Mouse (Mus musculus) neural tube, embryonic 13.5 days (tissue): ENCODE measurements around the gene Dcaf1. TPM values are rescaled to one million over a fixed set of nuclear protein-coding genes. Genes with fewer than 3 reads are reported as not detected.

Source experiments
- ATAC-seq: fragments of 200-750 bp; cut with Nextera tagmentation; 2 replicates; pipeline ENCODE4 v1.8.0; 2017; ENCODE audit warnings: low read depth, mild to moderate bottlenecking, moderate TSS enrichment, moderate library complexity
- H3K27ac ChIP-seq: fragments of 300-500 bp; sonication (generic); replicated peaks from 2 replicates; pipeline ENCODE4 v1.5.1; 2015; ENCODE audit warnings: moderate library complexity, mild to moderate bottlenecking, inconsistent platforms
- H3K27me3 ChIP-seq: fragments of 300-500 bp; sonication (generic); 2 replicates; pipeline ENCODE4 v1.6.1; 2015; ENCODE audit warnings: mild to moderate bottlenecking, inconsistent platforms
- H3K36me3 ChIP-seq: fragments of 300-500 bp; sonication (generic); 2 replicates; pipeline ENCODE4 v1.6.1; 2015; ENCODE audit warnings: mild to moderate bottlenecking, inconsistent platforms
- H3K4me1 ChIP-seq: fragments of 300-500 bp; sonication (generic); replicated peaks from 2 replicates; pipeline ENCODE4 v1.6.1; 2015; ENCODE audit warnings: inconsistent platforms
- H3K4me2 ChIP-seq: fragments of 300-500 bp; sonication (generic); 2 replicates; pipeline ENCODE4 v1.6.1; 2015; ENCODE audit warnings: inconsistent platforms, mild to moderate bottlenecking, moderate library complexity
- H3K4me3 ChIP-seq: fragments of 300-500 bp; sonication (generic); 2 replicates; pipeline ENCODE4 v1.5.1; 2015; ENCODE audit warnings: mild to moderate bottlenecking, inconsistent platforms
- H3K9ac ChIP-seq: fragments of 300-500 bp; sonication (generic); 2 replicates; pipeline ENCODE4 v1.6.1; 2015; ENCODE audit warnings: moderate library complexity, mild to moderate bottlenecking, inconsistent platforms
- H3K9me3 ChIP-seq: fragments of 300-500 bp; sonication (generic); 2 replicates; pipeline ENCODE4 v1.6.1; 2016; ENCODE audit warnings: inconsistent platforms
- WGBS: fragments of 180-500 bp; shearing (Covaris S2); methylation state at CpG from one replicate; pipeline ENCODE4 v1.1.7; 2015; 5-methylcytosine and 5-hydroxymethylcytosine counted together
- polyA plus RNA-seq: library from polyadenylated mRNA; unstranded; fragments of >200 nt; fragmentation: Nextera tagmentation; extraction: Ambion mirVana; gene quantifications from 2 replicates; pipeline ENCODE4 v1.2.1, GENCODE M21; 2015

Gene Dcaf1
- polyA plus RNA-seq, 1 experiment from 2014 or later, result 19.0 TPM

- no peaks in the 10 kb centered on the region for H3K36me3 ChIP-seq
- H3K27me3 ChIP-seq, result no peaks in the 10 kb centered on the region
- no peak overlapping the region for H3K4me3 ChIP-seq
- H3K9ac ChIP-seq, result no peak overlapping the region
- 74% methylated on average over 4 of the region's 4 CpGs for WGBS
- peaks cover 9% of the 10 kb centered on the region for H3K9me3 ChIP-seq
- H3K4me2 ChIP-seq, result no peak overlapping the region
- H3K27ac ChIP-seq, result no peak overlapping the region
- ATAC-seq, result no peak
- no peaks in the 10 kb centered on the region for H3K4me1 ChIP-seq
These were observed 15.2 kb upstream of the Dcaf1 start for GRCm38 (mm10) chr9:106806503-106806902.

GRCm38 (mm10) chr9:106818191-106818590, 3.5 kb upstream of the Dcaf1 start:
- Histone ChIP-seq H3K9me3 (no peaks in the 10 kb centered on the region), H3K4me1 (peaks cover 8% of the 10 kb centered on the region), H3K9ac (no peak overlapping the region), H3K27ac (no peak overlapping the region), H3K4me3 (no peak overlapping the region), H3K36me3 (no peaks in the 10 kb centered on the region), H3K4me2 (no peak overlapping the region), H3K27me3 (no peaks in the 10 kb centered on the region)
- 81% methylated on average over 6 of the region's 6 CpGs for WGBS
- no peak for ATAC-seq

DNA sequence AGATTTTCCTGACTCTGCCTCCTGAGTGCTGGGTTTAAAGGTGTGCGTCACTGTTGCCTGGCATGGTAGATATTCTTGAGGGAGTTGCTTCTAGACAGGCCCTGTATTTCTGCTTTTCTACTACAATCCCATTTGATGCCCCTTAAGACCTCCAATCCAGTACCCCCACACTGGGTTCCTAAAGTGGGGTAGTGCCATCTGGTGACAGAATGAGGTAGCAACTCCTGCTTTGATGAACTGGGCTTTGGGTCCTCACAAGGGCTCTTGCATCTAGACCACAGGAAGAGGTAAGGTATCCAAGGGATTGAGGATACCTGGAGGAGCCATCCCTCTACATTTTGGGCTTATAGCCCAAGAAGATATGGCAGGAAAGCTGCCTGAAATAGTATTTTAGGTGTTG, 2.5 kb upstream of the Dcaf1 start:
- no peaks in the 10 kb centered on the region for H3K27me3 ChIP-seq
- H3K36me3 ChIP-seq, result no peaks in the 10 kb centered on the region
- no peaks in the 10 kb centered on the region for H3K9me3 ChIP-seq
- no peak for ATAC-seq
- WGBS, result 89% methylated on average over 1 of the region's 1 CpGs
- peaks cover 12% of the 10 kb centered on the region for H3K4me1 ChIP-seq
- no peak overlapping the region for H3K27ac ChIP-seq
- no peak overlapping the region for H3K4me3 ChIP-seq
- no peak overlapping the region for H3K9ac ChIP-seq
- no peak overlapping the region for H3K4me2 ChIP-seq

GRCm38 (mm10) chr9:106821050-106821617, 540 bp upstream of the Dcaf1 start:
- no peak for ATAC-seq
- peak overlapping the region; percentile 87 for H3K9ac ChIP-seq

GRCm38 (mm10) chr9:106822381-106823104, 869 bp downstream of the Dcaf1 start:
- ATAC-seq, result peak; percentile 73; the same call in 1 of the 2 replicates
- H3K4me3 ChIP-seq, result peak overlapping the region; percentile 89
- peak overlapping the region; percentile 94 for H3K27ac ChIP-seq
- no peaks in the 10 kb centered on the region for H3K27me3 ChIP-seq
- H3K4me1 ChIP-seq, result peaks cover 12% of the 10 kb centered on the region
- 5% methylated on average over 32 of the region's 32 CpGs for WGBS
- H3K9me3 ChIP-seq, result no peaks in the 10 kb centered on the region
- H3K36me3 ChIP-seq, result no peaks in the 10 kb centered on the region
- peak overlapping the region; percentile 87 for H3K9ac ChIP-seq
- peak overlapping the region; percentile 90 for H3K4me2 ChIP-seq

More at GRCm38 (mm10) chr9:106821050-106821617, 540 bp upstream of the Dcaf1 start:
- Histone ChIP-seq H3K4me1 (peaks cover 12% of the 10 kb centered on the region), H3K4me2 (peak overlapping the region; percentile 63), H3K9me3 (no peaks in the 10 kb centered on the region), H3K27ac (peak overlapping the region; percentile 68), H3K36me3 (no peaks in the 10 kb centered on the region), H3K4me3 (peak overlapping the region; percentile 89), H3K27me3 (no peaks in the 10 kb centered on the region)
- 51% methylated on average over 15 of the region's 15 CpGs for WGBS

DNA sequence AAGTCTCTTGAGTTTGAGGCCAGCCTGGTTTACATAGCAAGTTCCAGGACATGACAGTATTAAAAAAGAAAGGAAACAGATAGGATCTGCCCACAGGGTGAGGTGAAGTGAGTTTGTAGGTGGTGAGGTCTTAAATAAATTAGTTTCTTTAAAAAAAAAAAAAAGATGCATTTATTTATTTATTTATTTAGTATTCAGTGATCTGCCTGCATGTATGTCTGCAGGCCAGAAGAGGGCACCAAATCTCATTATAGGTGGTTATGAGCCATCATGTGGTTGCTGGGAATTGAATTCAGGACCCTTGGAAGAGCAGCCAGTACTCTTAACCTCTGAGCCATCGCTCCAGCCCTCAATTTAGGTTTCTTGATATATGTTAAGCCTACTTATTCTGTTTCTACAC, 18.9 kb downstream of the Dcaf1 start:
- no peak for ATAC-seq
- Histone ChIP-seq H3K27me3 (no peaks in the 10 kb centered on the region), H3K4me1 (no peaks in the 10 kb centered on the region), H3K27ac (no peak overlapping the region), H3K9ac (no peak overlapping the region), H3K4me3 (no peak overlapping the region), H3K36me3 (peaks cover 75% of the 10 kb centered on the region), H3K4me2 (no peak overlapping the region), H3K9me3 (no peaks in the 10 kb centered on the region)
- WGBS, result 96% methylated on average over 1 of the region's 1 CpGs

GRCm38 (mm10) chr9:106842800-106843199, 21.1 kb downstream of the Dcaf1 start:
- Histone ChIP-seq H3K4me1 (no peaks in the 10 kb centered on the region), H3K4me3 (no peak overlapping the region), H3K9me3 (no peaks in the 10 kb centered on the region), H3K4me2 (no peak overlapping the region), H3K27ac (no peak overlapping the region), H3K9ac (no peak overlapping the region), H3K27me3 (no peaks in the 10 kb centered on the region), H3K36me3 (peaks cover 73% of the 10 kb centered on the region)
- no peak for ATAC-seq
- 90% methylated on average over 6 of the region's 6 CpGs for WGBS

DNA sequence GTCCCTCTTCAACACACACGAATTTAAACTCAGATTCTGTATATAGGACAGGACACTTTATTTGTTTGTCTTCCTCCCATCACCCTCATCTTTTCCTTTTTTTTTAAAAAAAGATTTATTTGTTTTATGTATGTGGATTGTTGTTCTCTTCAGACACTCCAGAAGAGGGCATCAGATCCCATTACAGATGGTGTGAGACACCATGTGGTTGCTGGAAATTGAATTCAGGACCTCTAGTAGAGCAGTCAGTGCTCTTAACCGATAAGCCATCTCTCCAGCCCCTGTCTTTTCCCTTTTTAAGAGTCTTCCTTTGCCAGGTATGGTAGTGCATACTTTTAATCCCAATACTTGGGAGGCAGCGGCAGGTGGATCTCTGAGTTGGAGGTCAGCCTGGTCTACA, 35.0 kb downstream of the Dcaf1 start:
- Histone ChIP-seq H3K27me3 (no peaks in the 10 kb centered on the region), H3K27ac (no peak overlapping the region), H3K4me3 (no peak overlapping the region), H3K4me1 (no peaks in the 10 kb centered on the region), H3K36me3 (peaks cover 83% of the 10 kb centered on the region), H3K9me3 (no peaks in the 10 kb centered on the region), H3K9ac (no peak overlapping the region), H3K4me2 (no peak overlapping the region)
- 91% methylated on average over 3 of the region's 3 CpGs for WGBS
- ATAC-seq, result no peak

DNA sequence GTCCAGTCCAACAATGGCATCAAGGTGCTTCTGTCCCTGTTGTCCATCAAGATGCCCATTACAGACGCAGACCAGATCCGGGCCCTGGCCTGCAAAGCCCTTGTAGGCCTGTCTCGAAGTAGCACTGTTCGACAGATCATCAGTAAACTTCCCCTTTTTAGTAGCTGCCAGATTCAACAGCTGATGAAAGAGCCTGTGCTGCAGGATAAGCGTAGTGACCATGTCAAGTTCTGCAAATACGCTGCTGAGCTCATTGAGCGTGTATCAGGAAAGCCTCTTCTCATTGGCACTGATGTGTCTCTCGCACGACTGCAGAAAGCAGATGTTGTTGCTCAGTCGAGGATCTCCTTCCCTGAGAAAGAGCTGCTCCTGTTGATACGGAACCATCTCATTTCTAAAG, 36.4 kb downstream of the Dcaf1 start:
- H3K36me3 ChIP-seq, result peaks cover 81% of the 10 kb centered on the region
- no peak for ATAC-seq
- WGBS, result 93% methylated on average over 11 of the region's 11 CpGs

DNA sequence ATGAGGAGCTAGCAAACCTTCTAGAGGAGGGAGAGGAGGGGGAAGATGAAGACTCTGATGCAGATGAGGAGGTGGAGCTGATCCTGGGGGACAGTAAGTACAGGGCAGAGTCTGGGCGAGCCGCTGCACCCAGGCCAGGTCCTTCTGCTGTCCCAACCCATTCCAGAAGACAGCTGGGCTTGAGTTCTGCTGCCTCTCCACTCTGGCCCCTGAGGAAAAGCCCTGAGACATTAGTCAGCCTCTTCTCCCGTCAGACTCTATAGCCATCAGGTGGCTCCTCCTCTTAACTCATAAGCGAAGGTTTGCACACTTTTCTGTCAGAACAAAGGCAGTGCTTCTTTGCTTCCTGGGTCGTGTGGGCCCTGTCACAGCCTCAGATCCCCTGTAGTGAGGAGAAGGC, 52.5 kb downstream of the Dcaf1 start:
- H3K27me3 ChIP-seq, result no peaks in the 10 kb centered on the region
- H3K4me1 ChIP-seq, result no peaks in the 10 kb centered on the region
- no peak overlapping the region for H3K4me2 ChIP-seq
- WGBS, result 83% methylated on average over 5 of the region's 5 CpGs
- no peaks in the 10 kb centered on the region for H3K9me3 ChIP-seq
- H3K4me3 ChIP-seq, result no peak overlapping the region
- no peak overlapping the region for H3K27ac ChIP-seq
- peaks cover 69% of the 10 kb centered on the region for H3K36me3 ChIP-seq
- no peak overlapping the region for H3K9ac ChIP-seq
- no peak for ATAC-seq

More for the DNA sequence above, 36.4 kb downstream of the Dcaf1 start:
- H3K4me3 ChIP-seq, result no peak overlapping the region
- no peaks in the 10 kb centered on the region for H3K9me3 ChIP-seq
- no peaks in the 10 kb centered on the region for H3K4me1 ChIP-seq
- no peak overlapping the region for H3K9ac ChIP-seq
- H3K27me3 ChIP-seq, result no peaks in the 10 kb centered on the region
- H3K27ac ChIP-seq, result no peak overlapping the region
- H3K4me2 ChIP-seq, result no peak overlapping the region

DNA sequence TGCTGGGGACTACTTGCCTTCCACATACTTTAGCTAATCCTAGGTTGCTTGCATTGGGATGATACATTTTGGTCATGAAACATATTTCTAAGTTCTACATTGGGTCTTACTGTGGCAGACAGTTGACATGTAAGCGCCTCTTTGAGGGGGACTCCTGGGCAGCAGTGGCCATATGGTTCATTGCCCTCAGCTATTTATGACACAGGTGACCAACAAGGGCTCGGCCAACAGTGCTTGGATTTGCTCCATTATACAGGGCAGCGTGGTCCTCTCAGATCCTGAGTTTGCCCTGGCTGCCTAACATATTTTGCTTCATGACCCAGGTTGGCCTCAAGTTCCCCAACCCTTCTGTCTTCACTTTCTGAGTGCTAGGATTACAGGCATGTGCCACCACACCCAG, 55.0 kb downstream of the Dcaf1 start:
- Histone ChIP-seq H3K9me3 (no peaks in the 10 kb centered on the region), H3K27me3 (no peaks in the 10 kb centered on the region), H3K9ac (no peak overlapping the region), H3K4me1 (peaks cover 8% of the 10 kb centered on the region), H3K4me3 (no peak overlapping the region), H3K27ac (no peak overlapping the region), H3K36me3 (peaks cover 82% of the 10 kb centered on the region), H3K4me2 (no peak overlapping the region)
- 88% methylated on average over 3 of the region's 3 CpGs for WGBS
- no peak for ATAC-seq

GRCm38 (mm10) chr9:106879471-106879870, 57.8 kb downstream of the Dcaf1 start:
- peaks cover 36% of the 10 kb centered on the region for H3K4me1 ChIP-seq
- H3K27me3 ChIP-seq, result no peaks in the 10 kb centered on the region
- H3K4me3 ChIP-seq, result no peak overlapping the region
- H3K36me3 ChIP-seq, result peaks cover 89% of the 10 kb centered on the region
- H3K27ac ChIP-seq, result no peak overlapping the region
- H3K9me3 ChIP-seq, result no peaks in the 10 kb centered on the region
- no peak overlapping the region for H3K9ac ChIP-seq
- no peak for ATAC-seq
- no peak overlapping the region for H3K4me2 ChIP-seq
- WGBS, result 62% methylated on average over 4 of the region's 4 CpGs
